Mouse (Mus musculus) thymus, postnatal 0 days (tissue): ENCODE results near the gene Ap2b1. TPM values are rescaled to one million over a fixed set of nuclear protein-coding genes. Genes with fewer than 3 reads are reported as not detected.

Experiments used
- DNase-seq: peaks from one replicate; pipeline ENCODE4 v3.0.0-alpha.2; 2015; ENCODE audit warnings: low spot score
- polyA plus RNA-seq: library from polyadenylated mRNA; unstranded; fragments of >200 nt; fragmentation: Nextera tagmentation; extraction: Ambion mirVana; gene quantifications from 2 replicates; pipeline ENCODE4 v1.2.1, GENCODE M21; 2015

Gene Ap2b1
- polyA plus RNA-seq, 1 experiment from 2014 or later = 31.6 TPM

DNA sequence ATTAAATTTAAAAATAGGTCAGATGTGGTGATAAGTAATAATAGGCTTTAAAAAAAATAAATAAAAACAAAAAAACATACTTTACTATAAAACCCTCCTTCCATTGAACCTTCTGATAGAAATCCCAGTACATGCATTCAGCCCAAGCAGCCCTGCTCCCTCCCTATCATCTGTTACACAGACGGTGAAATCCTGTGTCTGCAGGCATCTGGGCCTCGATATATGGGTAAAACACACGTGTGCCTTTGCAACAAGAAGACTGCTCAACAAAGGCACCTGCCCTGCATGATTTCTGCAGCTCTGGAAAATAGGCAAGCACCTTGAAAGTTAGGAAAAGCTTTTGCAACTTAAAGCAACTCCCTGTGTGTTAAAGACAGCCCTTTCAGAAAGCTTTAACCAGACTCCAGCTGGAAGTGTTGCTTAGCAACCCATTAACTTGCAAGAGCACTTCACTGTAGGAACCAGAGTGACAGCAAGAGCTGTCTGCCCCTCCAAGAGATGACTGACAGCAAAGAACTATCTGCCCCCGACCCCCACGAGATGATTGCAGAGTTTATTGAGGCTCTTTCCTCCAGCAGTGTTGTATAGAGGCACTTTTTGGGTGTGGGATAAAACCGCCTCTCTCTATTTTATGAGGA is 96.1 kb downstream of the Ap2b1 start:
- no peak for DNase-seq

DNA sequence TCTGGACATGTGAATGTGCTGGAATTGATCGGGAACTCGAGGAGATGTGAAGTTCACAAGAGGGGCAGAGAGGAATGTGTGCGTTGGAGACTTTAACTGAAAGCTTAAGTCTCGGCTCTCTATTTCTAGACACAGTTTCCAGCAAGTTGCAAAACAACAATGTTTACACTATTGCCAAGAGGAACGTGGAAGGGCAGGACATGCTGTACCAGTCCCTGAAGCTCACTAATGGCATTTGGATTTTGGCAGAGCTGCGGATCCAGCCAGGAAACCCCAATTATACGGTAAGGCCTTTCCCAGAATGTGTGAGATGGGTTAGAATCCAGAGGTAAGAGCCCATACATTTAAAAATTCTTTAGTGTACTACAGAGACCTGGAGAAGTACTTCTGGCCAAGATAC is 98.8 kb downstream of the Ap2b1 start:
- no peak for DNase-seq

DNA sequence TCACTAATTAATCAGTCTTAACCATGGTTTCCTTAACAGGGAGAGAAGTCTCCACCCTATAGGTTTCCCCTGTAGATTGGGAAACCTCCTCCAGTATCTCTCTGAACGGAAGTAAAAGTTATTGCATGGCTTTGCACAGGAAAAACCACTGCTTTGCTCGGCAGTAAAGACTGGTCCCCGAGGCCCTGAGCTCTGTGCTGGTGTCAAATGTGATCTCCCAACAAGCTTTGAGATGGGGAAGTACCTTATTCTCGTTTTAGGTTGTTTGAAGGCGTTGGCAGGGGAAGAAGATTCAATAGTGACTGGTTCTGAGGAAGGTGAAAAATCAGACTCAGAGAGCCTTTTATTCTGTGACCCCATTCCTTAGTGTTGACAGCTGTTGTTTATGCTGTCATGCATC is 99.9 kb downstream of the Ap2b1 start:
- DNase-seq = no peak

DNA sequence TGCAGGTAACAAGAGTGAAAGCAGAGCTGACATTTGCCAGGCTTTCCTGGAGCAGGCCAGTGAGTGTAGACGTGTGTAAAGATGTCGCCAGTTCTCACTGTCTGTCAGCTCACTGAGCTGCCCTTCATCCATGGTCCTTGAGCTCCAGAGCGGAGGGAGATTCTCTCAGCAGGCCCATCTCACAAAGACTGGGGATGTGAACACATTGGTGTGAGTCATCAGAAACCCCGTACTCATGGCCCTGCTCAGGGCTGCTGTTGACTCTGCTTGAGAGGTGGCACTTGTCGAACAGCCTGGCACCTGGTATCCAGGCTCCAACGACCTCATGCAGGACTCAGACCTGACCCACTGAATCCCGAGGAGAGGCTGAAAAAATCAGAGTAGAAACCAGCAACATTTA is 105.0 kb downstream of the Ap2b1 start:
- DNase-seq = no peak

DNA sequence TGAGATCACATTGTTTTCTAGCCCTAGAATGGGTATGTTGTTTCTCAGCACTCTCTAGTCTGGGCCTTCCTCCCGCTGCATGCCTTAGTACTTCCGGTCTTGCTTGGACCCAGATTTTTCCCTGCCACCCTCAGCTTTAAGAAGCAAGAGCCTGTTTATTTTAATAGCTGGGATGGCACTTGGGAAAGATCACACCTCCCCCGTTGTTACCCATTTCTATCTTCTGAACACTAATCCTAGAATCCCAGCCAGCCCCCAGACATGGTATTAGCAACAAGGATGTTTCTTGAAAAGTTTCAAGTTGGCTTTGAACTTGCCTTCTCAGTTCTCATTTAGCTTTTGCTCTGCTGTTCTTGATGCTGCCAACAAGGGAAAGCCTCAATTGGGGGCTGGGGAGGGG is 107.6 kb downstream of the Ap2b1 start:
- DNase-seq = no peak

DNA sequence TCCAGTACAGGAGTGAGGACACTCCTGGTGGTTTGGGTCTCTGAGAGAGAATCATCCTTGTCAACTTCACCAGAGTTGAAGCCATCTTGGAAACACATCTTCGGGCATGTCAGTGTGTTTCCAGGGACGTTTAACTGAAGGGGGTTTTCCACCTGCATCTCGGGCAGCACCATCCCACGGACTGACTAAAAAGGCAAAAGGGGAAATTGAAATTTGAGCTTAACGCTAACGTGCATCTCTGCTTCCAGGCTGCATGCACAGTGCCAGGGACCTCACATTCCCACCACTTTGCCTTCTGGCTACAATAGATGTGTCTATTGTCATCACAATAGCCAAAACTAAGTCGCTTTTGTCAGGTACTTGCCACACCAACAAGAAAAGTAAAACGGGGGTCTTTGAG is 109.4 kb downstream of the Ap2b1 start:
- DNase-seq = no peak

DNA sequence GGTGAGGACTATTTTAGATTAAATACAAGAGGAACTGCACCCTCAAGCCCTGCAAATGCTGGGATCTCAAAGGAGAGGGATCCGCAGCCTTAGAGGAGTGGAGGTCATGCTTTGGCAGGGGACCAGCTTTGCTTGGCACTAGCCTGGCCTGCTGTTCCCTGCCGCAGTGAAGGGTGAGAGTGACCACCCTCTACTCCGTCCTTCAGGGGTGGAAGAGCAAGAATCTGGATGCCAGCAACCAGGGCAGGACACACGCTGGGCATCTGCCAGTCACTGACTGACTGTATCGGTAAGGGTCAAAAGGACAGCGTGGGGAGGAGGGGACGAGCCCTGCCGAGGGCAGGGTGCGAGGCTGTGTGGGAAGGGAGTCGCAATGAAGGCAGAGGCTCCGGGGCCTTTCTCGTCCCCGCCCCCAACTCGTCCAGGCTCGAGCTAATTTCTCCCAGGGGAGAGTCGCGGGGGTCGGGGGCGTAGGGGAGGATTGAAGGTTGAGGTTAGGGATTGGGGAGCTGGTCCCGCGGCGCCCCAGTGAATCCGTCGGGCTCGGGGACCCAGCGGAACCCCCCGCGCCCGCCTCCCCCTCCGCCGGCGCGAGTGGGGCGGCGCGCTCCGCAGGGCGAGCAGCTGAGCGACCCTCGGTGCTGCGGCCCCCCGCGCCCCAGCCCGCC is 110.4 kb downstream of the Ap2b1 start, which contains the start of gene Rasl10b:
TSS of gene Rasl10b (plus strand) at position 51 of the 668 bp plus-strand sequence.
- DNase-seq = no peak

DNA sequence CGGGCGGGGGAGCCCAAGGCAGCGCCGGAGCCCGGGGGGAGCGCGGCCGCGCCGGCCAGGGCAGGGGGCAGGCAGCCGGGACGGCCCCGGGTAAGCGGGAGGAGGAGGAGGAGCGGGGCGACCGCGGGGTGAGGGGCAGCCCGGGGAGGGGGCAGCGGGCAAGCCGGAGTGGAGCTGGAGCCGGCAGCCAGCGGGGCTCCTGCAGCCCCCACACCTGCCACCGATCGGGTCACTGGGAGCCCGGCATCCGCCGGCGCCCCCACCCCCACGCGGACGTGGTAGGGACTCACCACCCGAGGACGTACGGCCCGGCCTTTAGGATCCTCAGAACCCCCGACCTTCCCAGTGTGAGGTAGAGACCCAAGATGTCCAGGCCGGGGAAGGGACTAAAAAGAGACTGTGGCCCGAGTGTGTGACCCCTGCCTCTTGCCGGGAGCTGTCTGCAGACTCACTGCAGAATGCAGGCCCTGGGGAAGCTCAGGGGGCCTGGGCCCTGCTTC is 111.0 kb downstream of the Ap2b1 start:
- DNase-seq = no peak

DNA sequence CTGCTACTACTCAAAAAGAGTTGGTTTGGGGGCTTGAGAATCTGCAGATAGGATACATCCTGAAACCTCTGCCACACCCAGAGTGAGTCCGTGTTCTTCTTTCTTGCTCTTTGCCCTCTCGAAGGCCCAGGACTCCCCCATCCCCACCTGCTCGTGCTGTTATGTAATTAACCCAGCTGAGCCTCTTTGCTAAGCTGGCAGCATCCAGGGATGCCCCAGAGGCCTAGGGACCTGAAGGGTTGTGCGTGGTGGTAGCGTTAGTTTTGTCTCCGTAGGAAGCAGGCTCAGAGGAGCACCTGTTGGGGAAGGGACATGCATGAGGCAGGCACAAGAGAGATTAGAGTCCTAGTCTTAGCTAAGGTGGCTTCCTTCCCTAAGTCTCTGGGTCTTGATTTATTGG is 111.7 kb downstream of the Ap2b1 start:
- DNase-seq = no peak

DNA sequence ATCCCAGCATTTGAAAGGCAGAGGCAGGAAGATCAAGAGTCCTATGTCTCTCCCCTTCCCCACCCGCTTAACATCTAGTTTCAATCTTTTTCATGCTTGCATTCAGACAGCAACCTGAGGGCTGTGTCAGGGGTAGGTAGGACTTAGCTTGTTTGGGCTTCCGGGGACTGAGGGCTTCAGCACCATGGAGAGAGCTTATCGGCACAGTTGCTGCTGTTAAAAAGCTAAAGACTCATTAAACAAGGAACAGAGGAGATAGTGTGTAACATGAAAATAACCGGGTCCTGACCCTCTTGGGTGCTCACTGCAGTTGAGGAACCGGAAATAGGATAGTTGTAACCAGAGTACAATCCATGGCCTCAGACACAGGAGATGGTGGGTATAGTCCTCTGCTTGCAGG is 118.3 kb downstream of the Ap2b1 start:
- peak; percentile 76 for DNase-seq

DNA sequence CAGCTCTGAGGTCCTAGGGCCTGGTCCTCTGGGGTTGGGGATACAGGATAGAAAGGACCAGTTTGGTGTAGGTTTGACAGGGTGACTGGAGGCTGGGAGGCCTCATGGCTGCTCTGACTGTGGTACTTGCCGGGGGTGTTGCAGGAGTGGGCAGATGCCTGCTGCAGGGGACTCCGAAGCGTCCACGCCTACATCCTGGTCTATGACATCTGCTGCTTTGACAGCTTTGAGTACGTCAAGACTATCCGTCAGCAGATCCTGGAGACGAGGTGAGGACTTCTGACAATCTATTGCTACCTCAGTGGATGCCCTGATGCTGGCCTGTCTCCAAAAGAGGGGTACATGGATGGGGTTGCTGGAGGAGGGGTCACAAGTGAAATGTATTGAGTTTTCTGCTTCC is 118.9 kb downstream of the Ap2b1 start:
- DNase-seq = no peak

DNA sequence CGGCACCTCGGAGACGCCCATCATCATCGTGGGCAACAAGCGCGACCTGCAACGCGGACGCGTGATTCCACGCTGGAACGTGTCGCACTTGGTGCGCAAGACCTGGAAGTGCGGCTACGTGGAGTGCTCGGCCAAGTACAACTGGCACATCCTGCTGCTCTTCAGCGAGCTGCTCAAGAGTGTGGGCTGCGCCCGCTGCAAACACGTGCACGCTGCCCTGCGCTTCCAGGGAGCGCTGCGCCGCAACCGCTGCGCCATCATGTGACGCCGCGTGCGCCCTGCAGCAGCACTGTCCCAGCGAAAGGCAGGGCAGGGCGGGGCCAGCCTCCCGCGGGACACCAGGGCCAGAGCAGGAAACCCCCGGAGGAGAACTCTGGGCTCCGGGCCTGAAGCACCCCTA is 119.7 kb downstream of the Ap2b1 start:
- DNase-seq = peak; percentile 18

DNA sequence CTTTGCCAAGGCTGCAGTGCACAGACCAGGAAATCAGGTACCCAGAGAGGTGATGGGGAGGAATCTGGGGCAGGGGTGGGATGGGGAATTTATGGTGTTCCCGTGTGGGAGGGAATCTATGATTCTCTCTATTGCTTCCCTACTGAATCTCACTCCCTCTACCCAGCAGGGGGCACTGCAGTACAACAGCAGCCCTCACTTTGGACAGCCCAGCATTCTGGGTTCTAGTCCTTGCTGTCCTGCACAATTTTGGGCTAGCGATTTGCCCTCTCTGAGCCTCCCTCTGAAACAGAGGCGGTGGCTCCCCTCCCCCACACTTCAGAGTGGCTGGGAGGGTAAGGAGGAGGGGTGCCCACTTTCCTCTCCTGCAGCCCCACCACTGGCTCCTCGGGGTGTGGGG is 121.5 kb downstream of the Ap2b1 start:
- DNase-seq = no peak

DNA sequence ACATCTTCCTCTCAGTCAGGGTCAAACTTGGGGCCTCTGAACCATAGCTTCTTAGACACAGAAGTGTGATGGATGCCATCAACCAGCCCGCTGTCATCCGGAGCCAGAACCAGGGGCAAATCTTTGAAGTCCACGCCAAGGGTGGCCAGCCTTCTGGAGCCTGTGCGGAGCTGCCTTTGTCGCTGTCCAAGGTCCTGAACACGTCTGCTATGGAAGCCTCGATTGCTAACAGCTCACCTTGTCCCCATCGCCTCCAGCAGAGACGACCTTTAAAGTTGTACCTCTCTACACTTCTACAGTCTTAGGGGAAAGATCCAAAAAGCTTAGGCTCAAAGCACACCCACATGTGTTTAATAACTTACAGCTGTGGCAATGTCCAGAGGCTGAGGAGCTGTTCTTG is 122.5 kb downstream of the Ap2b1 start:
- DNase-seq = peak; percentile 75

DNA sequence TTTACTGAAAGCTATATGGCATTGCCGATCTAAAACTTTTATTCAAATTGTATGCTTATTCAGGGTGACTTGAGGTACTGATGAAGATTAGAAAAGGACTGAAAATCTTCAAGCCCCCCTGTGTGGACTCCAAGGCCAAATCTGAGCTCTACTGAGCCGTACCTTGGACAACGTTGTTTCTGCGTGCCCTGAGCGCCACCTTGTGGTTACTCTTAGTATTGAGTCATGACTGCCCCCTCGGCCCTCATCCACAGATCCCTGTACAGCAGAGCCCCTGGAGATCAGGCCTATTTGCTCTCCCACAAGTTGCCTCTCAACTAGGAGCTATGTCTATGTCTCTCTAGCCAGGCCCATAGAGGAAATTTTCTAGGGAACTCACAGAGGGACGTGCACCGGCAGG is 125.9 kb downstream of the Ap2b1 start:
- peak; percentile 59 for DNase-seq

DNA sequence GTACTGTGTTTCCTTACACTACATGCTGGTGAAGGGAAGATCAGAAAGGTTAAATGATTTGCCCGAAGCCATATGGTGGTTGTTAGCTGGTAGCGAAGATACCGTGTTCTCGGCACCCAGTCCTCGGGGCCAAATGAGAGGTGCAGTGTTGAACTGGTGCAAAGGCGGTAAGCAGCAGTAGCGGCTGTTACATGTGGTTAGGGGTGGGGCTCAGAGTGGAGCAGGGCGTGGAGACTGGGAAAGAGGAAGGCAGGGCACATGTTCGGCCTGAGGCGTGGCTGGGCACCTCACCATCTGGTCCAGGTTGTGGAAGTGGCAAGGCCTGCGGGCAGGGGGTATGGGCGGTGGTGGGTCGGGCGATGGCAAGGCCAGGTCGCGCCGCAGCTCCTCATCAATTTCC is 128.1 kb downstream of the Ap2b1 start:
- DNase-seq = peak; percentile 35

DNA sequence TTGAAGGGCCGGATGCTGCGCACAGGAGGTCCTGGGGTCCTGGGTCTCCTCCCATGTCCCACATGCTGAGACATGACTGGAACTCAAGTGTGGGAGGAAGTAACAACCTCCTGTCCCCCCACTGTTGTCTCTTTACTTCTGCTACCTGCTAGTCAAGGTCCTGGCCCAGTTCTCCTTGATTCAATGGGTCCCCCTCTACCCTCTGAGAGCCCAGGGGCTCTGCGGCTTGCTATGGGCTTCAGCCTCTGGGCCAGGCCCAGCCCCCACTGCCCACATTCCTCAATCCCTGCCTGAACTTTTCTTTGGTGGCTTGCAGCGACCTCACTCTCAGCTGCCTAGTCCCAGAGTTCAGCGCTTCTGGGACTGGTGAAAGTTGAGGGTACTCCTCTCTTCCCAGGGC is 130.5 kb downstream of the Ap2b1 start, which contains the start of gene Gas2l2:
TSS of gene Gas2l2 (minus strand) at position 101 of the 400 bp plus-strand sequence.
- no peak for DNase-seq

DNA sequence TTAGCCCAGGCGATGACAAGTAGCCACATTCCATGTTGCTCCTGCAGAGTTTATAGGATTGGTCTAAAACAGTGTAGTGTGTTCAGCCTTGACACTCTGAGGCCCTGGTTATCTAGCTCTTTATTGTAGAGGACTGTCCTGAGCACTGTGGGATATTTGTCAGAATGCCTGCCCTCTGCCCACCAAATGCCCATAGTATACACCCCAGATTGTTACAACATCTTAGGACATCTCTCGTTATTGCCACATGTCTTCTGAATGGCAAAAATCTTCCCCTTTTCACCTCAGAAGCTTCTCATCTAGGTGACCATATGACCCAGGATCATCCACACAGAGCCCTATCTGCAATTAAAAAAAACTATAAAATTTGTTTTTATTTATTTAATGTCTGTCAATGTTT is 133.7 kb downstream of the Ap2b1 start:
- DNase-seq = no peak

DNA sequence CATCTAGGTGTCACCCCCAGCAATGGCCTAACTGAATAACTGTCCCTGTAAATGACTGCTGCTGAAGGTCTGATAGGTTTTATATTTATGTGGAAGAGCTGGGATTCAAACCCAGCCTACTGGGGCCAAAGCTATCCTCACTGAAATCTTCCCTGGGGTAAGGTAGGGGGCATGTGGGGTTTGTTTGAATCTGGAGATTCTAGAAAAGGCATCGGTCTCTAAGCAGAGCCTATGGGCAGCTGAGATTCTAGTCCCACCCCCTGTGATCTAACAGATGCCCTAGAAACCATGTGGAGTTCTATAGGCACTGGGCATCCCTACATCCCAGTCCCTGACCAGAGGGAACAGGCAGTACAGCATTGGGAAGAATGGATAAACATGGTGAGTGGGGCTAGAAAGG is 138.6 kb downstream of the Ap2b1 start, which contains the start of gene 1700020L24Rik:
TSS of gene 1700020L24Rik (plus strand) at position 301 of the 400 bp plus-strand sequence.
- no peak for DNase-seq

DNA sequence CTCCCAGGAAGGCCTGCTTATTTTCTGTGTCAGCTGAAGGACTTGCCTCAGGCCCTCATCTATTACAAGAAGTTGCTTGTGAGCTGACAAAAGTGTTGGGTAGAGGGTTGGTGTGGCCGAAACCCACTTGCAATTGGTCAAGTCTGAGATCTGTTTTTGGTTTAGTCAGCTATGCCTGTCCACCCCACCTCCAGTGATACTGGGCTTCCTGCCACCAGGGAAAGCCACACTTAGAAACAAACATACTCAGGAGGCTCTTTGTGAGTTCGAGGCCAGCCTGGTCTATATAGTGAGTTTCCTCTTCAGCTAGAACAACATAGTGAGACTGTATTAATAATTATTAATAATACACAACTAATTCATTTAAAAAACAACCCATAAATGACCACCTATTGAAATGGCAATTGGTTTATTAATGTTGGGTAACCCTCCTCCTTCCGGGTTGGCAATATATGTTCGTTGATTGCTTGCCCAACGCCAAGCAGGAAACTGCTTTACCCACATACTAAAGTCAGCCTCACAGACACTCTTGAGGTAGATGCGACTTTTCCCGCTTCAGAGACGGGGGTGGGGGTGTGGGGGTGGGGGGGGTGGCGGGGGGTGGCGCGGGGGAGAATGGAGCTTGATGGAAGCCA is 140.7 kb downstream of the Ap2b1 start:
- DNase-seq = peak; percentile 24

DNA sequence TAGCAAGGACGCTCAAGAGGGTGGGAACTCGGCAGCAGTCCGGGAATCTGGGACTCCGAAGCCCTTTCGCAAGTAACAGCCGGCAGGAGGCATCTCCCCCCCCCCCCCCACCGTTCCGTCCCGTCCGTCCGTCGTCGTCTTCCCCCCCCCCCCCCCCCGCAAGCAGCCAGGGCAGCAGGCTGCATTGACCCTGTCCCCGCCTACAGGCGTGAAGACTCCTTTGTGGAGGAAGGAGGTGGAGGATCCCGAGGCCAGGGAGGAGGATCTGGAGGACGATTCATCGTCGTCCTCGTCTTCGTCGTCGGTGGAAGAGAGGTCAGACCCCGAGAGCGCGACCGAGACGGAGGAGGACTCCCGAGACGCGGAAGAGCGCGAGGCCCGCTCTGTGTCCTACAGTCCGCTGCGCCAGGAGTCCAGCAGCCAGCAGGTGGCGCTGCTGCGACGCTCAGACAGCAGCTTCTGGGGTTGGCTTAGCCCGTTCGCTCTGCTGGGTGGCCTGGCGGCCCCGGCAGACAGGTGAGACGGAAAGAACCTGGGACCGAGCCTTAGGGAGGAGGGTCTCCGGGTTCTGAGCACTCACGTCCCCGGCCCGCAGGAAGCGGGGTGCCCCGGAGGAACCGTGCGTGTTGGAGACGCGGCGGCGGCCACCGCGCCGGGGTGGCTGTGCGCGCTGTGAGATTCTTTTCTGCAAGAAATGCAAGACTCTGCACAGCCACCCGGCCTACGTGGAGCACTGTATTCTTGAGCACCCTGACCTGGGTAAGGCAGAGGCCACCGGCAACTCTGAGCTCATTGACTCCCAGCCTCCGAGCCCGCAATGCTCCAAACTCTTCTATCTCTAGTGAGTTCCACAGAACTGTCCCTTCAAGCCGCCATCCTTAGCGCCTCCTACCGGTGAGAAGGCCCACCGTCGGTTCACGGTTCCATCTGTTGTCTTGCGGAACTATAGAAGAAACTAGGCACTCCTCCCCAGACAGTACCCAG is 141.5 kb downstream of the Ap2b1 start:
- peak; percentile 95 for DNase-seq
